Mouse (Mus musculus) small intestine, adult 2 months (tissue): ENCODE measurements at regions not wholly inside any gene's neighbourhood (a gene's known extent, or its start where the extent isn't known, plus 50 kb on each side); places are given as distances from the start of the nearest gene placed in this dataset.

Source experiments
- CTCF ChIP-seq: fragments of 200-500 bp; IDR thresholded peaks from 2 replicates; pipeline ENCODE4 v1.5.1; 2012; ENCODE audit warnings: low read depth, mild to moderate bottlenecking, control low read depth, inconsistent platforms, low read length, moderate library complexity, mixed read lengths; ENCODE audit not compliant: insufficient replicate concordance, insufficient read length; ENCODE audit errors: extremely low read depth
- POLR2A ChIP-seq: fragments of 200-500 bp; IDR thresholded peaks from 2 replicates; pipeline ENCODE4 v1.6.1; 2012; ENCODE audit warnings: low read depth, mild to moderate bottlenecking, control low read depth, inconsistent platforms, low read length, moderate library complexity

DNA sequence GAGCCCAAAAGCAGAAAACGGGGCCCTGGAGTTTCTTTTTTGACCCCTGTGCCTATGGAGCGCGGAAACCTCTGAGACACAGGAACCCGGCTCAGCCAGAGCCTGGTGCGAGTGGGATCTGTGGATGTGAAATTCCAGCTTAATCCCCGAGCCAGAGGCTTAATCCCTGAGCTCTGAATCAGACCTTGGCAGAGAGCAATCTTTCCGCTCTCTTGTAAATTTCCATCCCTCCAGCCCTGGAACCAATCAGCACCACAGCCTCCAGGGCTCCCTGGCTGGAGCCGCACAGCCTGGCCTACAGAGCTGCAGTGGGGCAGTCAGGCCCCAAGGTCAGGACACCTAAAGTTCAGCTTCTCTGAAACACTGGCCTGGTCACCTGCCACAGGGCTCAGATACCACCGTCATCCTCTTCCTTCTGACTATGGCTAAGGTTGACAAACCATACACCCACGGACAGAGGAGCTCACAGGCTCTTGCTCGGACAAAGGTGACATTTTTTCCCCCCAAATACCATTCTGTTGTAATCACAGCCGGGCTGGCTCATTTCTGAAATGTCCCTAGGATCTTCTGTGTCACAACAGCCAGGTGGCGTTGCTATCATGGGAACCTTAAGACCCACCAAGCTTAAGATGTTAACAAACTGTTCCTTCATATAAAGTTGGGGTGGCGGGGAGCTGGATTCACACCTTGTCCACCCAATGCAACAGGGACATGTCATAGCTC is 184.2 kb upstream of the Dapk1 start:
- TF ChIP-seq CTCF, result no peak
- TF ChIP-seq POLR2A, result no peak
